9 mouse cellular contexts compared by ENCODE assay signal in genomic region chr11:50254010-50254580, GRCm38 (mm10). TPM values are rescaled to one million over a fixed set of nuclear protein-coding genes. Genes with fewer than 3 reads are reported as not detected.
DNase-seq lines count a peak whose midpoint lies in the region; ATAC-seq lines count a peak whose summit lies in the region.
"Had no signal": no experiment of that assay in that cellular context is flagged by ENCODE, and none has a peak within 500 bp of the region (broad histone marks: within the 10 kb centered on the region; RNA-seq: fewer than 3 reads in every experiment).

No protein-coding gene starts in this region.

- peak; percentile 81 for DNase-seq in left cerebral cortex, adult 11 months (ENCODE audit: low spot score)
- no peak for DNase-seq in left cerebral cortex, postnatal 4 days
- DNase-seq in cerebellum, postnatal 14 days = peak; percentile 62 to 68
- peak; percentile 65 for DNase-seq in layer of hippocampus, adult 9-10 months (ENCODE audit: low spot score)
- DNase-seq in right cerebral cortex, postnatal 36 days (ENCODE audit: low spot score in 2 of 2) = peak; percentile 84 to 90
- no peak for DNase-seq in T-cell, adult 2 months (ENCODE audit: low spot score)
- DNase-seq in urinary bladder, postnatal 4 days (ENCODE audit: low spot score in 2 of 2) = no peak
- DNase-seq: adrenal gland, postnatal 25 days had no signal

- intact Hi-C loops in left cerebral cortex, postnatal 4 days (cut with DNase I) = no loop called here

- no peak for ATAC-seq in megakaryocyte-erythroid progenitor cell, adult 5-6 weeks (replicated peaks; ENCODE audit: low FRiP score, low TSS enrichment, poor library complexity, severe bottlenecking)

RNA-seq across cellular contexts. Expression of gene Ltc4s, which starts 15.7 kb away (rescaled TPM):
- total RNA-seq in left cerebral cortex, postnatal 4 days (2021) = 1 to 10 TPM; 3.1 to 4.1 TPM
- total RNA-seq in megakaryocyte-erythroid progenitor cell, adult 5-6 weeks (2014; fragmentation: Nextera tagmentation) = 3.1 and 3.4 TPM in 2 replicates
- total RNA-seq in megakaryocyte-erythroid progenitor cell, adult 5-6 weeks (2017) = 12.7 TPM in 1 of 2 replicates, not detected in the other

RNA-seq across cellular contexts. Expression of gene Maml1, which starts 38.0 kb away (rescaled TPM):
- 10 to 100 TPM; 11.9 to 12.5 TPM for total RNA-seq in left cerebral cortex, postnatal 4 days (2021)
- total RNA-seq in megakaryocyte-erythroid progenitor cell, adult 5-6 weeks (2014; fragmentation: Nextera tagmentation) = 9.6 and 9.7 TPM in 2 replicates
- 2.9 and 3.5 TPM in 2 replicates for total RNA-seq in megakaryocyte-erythroid progenitor cell, adult 5-6 weeks (2017)

RNA-seq across cellular contexts. Expression of gene Mgat4b, which starts 43.4 kb away (rescaled TPM):
- 100 to 1,000 TPM; 179 to 189 TPM for total RNA-seq in left cerebral cortex, postnatal 4 days (2021)
- 27.8 and 40.6 TPM in 2 replicates for total RNA-seq in megakaryocyte-erythroid progenitor cell, adult 5-6 weeks (2014; fragmentation: Nextera tagmentation)
- 11.1 and 14.5 TPM in 2 replicates for total RNA-seq in megakaryocyte-erythroid progenitor cell, adult 5-6 weeks (2017)

RNA-seq across cellular contexts. Expression of gene Sqstm1, which starts 43.5 kb away (rescaled TPM):
- 100 to 1,000 TPM; 262 to 293 TPM for total RNA-seq in left cerebral cortex, postnatal 4 days (2021)
- total RNA-seq in megakaryocyte-erythroid progenitor cell, adult 5-6 weeks (2014; fragmentation: Nextera tagmentation) = 69.3 and 129 TPM in 2 replicates
- total RNA-seq in megakaryocyte-erythroid progenitor cell, adult 5-6 weeks (2017) = 339 and 435 TPM in 2 replicates

Comparison
In these comparisons a context has a peak if more than half of its experiments do, and no peak if none do; other contexts are left out.
1. DNase-seq: peak in left cerebral cortex, adult 11 months (single experiment), cerebellum, postnatal 14 days (2 of 2), layer of hippocampus, adult 9-10 months (single experiment) and right cerebral cortex, postnatal 36 days (2 of 2); none in left cerebral cortex, postnatal 4 days (single experiment), T-cell, adult 2 months (single experiment) and urinary bladder, postnatal 4 days (0 of 2).
2. RNA of gene Mgat4b, which starts 43.4 kb away (total RNA-seq): 179 to 189 TPM in left cerebral cortex, postnatal 4 days; 11.1 to 40.6 TPM in megakaryocyte-erythroid progenitor cell, adult 5-6 weeks; every median in the first group is over 4 times any median in the second.